Mouse (Mus musculus) ovary, adult 18-20 months (tissue): Measurements from ENCODE around the gene Slc8a3.

ENCODE experiments used
- DNase-seq: peaks from one replicate; pipeline ENCODE4 v3.0.0; 2022; ENCODE audit warnings: low spot score, mixed read lengths

Slc8a3 gene

DNA sequence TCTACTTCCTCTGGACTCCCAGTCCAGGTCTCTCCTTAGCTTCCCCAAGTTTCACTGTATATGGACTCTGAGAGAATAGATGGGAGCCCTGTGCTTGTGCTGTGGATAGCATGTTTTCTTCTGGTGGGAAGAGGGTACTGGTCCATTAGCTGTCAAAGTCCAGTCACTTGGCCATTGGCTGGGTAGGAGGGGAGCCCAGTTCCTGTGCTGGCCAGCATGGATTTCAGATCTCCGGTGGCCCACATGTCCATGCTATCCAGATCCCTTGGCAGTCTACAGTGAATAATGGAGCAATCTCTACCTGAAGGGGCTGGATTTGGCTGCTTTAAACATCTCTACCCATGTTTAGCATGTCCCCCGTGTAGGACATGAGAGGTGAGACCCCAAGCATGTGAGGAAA lies 148.0 kb downstream of the Slc8a3 start:
- no peak for DNase-seq

DNA sequence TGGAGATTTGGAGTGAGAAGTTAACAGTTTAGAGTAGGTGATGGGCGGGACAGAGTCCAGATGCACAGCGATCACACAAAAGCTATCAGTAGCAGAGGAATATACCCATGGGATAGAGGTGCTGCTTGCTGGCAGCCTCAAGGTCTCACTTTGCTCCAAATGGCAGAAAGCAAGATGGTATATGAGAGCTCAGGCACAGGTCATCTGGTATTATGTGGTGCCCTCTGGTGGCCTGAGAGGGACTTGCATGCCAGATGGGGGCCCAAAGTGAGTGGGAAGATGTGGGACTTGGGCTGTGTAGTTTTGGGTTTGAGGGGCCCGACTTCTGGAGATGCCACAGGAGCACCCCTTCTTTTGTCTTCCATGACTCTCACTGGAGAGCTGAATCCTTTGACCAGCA lies 150.9 kb downstream of the Slc8a3 start:
- no peak for DNase-seq

- DNase-seq = no peak
Observed at GRCm38 (mm10) chr12:81175252-81175651, 157.7 kb downstream of the Slc8a3 start.

DNA sequence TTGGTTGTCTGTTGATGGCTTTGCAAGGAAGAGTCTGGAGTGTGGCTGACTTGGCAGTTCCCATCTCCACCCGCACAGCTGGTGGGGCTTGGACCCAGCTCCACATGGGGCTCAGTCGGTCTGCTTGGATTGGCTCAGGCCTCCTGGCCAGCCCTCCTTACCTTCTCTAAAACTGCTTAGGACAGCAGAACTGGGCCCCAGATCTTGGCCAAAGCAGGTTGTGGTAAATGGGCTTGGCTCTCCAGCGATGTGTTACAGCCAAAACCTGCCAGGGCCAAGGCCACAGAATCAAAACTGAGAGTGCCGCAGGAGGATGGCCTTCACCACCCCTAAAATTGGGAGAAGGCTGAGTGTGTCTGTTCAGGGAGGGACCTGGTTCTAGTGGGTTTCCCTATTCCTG lies 159.1 kb downstream of the Slc8a3 start:
- peak; percentile 74 for DNase-seq

DNA sequence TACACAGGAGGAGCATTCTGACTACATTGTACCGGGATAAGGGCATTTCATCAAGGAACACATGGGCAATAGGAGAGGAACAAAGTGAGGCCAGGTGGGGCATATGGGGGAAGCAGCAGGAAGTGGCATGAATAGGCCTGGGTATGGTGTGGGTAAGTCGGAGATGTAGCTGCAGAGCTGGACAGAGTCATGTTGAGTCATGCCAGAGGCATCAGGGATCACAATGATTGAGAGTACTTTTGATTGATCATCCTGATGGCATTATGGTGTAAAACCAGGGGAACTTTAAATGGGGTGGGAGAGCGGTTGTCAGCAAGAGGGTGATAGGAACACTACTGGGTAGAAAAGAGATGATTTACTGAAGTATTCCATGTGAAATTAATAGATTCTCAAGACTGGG lies 160.0 kb downstream of the Slc8a3 start:
- DNase-seq = no peak

DNA sequence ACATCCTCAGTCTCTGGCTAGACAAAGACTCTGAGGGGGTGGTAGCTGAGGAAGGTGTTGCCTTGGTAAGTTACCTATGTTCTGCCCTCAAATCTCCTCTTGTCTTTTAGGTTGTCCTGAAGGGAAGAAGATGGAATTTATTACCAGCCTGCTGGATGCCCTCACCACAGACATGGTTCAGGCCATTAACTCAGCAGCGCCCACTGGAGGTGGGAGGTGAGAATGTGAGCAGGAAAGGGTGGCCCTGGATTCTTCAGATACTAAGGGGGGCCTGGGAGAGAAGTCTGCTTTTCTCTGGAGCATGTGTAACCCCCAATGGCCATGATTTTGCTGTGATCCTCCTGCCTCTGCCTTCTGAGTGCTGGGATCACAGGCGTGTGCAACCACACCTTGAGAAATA lies 162.9 kb downstream of the Slc8a3 start:
- DNase-seq = no peak

GRCm38 (mm10) chr12:81168494-81168893 lies 164.5 kb downstream of the Slc8a3 start:
- DNase-seq = no peak

- DNase-seq = no peak
Observed at GRCm38 (mm10) chr12:81168031-81168430, 164.9 kb downstream of the Slc8a3 start.

DNA sequence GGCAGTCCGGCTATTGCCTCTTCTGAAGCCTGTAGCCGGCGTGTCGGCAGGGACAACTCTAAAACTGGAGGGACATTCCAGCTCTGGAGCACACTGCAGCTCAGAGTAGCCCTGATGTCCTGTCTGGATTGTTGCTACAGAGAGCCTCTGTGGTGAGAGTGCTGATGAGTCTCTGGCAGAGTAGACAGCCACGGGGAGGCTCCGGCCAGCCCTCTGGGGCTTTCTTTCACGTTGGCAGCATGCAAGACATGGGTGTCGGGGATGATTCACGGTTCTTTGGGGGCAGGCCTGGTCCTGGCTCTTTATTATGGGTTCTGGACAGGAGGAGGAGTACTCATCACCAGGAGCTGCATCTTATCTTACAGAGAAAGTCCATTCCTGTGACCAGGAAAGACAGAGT lies 165.8 kb downstream of the Slc8a3 start:
- DNase-seq = no peak

GRCm38 (mm10) chr12:81166615-81167014 lies 166.4 kb downstream of the Slc8a3 start:
- DNase-seq = no peak

DNA sequence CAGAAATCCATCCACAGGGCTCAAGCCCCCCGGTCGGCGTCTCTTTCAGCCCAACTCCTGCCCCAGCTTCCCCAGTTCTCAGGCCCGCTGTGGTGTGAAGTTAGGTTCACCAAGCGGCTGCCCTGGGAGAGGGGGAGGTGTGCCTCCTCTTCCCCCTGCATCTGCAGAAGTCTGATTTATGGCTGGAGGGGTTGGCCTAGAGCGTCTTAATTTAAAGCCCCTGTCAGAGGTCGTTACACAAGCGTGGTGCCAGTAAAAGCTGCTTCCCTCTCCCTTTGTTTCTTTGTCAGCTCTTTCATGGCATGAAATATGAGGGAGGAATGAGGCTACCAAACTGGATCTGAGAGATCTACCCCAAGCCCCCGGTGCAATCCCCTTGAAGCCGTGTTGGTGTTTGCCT lies 166.9 kb downstream of the Slc8a3 start:
- DNase-seq = no peak

- no peak for DNase-seq
Observed at GRCm38 (mm10) chr12:81163566-81163965, 169.4 kb downstream of the Slc8a3 start.

DNA sequence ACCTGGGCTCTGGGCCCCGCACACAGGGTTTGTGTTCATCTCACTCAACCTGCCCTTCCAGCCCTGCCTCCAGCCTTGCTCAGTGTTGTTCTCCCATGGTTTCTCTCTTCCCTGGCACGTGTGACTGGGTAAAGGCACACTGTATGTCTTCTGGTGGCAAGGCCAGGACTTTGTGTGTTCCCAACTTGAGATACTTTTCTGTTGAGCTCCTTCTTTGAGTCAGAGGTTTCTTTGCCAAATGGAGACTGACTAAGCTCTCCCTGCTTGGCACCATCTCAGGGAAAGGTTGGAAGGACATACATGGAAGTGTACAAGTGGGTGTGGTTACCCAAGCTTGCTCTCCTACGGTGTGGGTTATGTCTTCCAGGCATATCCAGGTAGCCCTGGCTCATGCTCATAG lies 169.8 kb downstream of the Slc8a3 start:
- DNase-seq = no peak

DNA sequence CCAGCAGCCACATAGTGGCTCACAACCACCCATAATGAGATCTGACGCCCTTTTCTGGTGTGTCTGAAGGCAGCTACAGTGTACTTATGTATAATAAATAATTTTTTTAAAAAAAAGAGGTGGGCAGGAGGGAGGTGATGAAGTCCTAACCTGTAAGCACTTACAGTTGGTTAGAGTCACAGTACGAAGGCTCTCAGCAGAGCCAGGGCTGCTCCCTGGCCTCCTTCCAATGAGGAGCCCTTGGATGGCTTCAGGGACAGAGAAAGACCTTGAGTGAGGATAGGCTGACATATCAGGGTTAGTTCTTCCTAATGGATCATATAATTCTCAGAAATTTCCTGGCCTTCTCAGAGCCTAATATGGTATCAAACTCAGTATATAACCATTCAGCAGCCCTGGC lies 171.7 kb downstream of the Slc8a3 start:
- DNase-seq = peak; percentile 86

DNA sequence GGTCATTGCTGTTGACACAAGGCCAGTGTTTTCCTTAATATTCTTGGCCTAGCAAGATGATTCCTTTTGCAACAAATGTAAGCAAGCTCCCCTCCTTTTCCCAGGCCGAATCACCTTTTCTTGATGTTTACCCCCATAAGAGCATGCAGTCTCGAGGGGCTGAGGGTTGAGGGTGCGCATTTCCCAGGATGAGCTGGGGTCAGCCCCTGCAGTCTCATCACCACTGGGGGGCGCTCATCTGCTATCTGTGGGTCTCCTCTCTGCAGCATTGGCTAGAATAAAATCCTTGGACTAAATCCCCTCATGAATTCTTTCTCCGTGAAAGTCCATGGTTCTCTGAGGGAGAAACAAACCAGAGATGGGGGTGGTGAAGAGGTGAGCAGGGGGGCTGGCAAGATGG lies 172.1 kb downstream of the Slc8a3 start:
- peak; percentile 47 for DNase-seq

DNA sequence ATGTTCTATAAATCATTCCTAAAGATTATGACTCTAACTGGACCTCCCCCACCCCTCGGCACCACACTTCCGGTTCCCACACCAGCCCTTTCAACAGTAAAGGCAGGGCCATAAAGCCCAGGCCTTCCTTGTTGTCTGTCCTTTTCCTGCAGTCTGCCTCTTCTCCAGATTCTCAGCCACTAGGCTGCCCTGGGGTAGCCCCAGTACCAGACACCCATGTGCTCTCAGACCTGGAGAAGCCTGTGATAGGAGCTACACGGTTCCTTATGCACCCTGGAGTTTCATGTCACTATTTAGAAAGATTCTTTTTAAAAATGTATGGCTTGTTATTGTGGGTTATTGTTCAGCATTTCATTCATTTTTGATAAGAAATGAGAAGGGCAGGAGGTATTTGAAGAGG lies 172.6 kb downstream of the Slc8a3 start:
- no peak for DNase-seq

GRCm38 (mm10) chr12:81159947-81160346 lies 173.0 kb downstream of the Slc8a3 start:
- DNase-seq = no peak

DNA sequence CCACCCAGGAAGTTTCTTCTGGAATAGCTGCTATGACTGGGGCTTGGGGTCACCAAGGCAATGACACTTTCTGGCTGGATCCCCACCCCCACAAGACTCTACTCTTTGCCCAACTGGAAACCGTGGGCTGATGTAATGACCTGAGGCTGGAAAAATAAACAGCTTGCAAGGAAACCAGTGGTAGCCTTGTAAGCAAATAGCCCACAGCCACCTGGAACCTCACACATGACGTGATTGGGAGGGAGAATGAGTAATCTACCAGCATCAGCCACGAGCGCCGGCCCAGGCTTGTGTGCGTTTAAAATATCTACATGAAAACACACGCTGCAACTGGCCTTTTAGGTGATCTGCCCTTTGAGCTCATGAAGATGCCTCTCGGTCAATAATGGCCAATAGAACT lies 176.1 kb downstream of the Slc8a3 start:
- no peak for DNase-seq

DNA sequence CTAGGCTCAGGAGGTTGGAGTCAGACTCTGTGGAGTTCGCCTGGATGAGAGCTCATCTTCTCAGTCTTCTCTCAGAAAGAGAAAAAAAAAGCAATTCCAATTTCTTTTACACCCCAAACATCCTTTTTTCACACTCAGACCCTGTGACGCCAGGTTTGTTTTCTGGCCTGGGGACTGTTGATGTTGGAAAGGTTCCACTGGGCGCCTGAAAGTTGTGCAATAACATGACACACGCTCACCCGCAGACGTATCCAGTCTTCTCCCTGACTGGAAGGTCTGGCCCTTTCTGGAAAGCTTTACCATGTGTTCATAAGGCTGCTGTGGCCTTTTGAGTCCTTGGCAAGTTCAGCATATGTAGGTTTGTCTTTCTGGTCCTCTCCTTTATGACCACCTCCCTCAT lies 177.3 kb downstream of the Slc8a3 start:
- peak; percentile 64 for DNase-seq

GRCm38 (mm10) chr12:81152082-81152481 lies 180.9 kb downstream of the Slc8a3 start:
- no peak for DNase-seq

DNA sequence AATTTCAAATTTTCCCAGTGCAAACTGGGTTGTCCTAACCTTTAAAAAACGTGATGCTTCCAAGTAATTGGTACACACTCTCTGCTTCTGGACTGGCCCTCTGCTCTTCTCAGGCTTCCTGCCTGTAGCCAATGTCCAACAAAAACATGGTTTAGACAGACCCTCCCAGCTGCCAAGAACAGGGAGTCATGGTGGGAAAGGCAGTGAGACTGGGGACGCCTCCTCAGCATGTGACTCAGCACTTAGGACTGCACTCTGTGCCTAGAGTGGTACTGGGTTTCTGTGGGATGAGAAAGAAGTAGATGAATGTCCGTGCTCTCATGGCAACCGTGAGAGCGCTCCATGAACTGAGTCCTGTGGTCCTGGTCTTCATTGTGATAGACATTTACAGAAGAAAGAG lies 182.1 kb downstream of the Slc8a3 start:
- DNase-seq = no peak

GRCm38 (mm10) chr12:81147956-81148355 lies 185.0 kb downstream of the Slc8a3 start:
- no peak for DNase-seq
